Mouse (Mus musculus): ENCODE measurements around the gene Nfia. TPM values are rescaled to one million over a fixed set of nuclear protein-coding genes. Genes with fewer than 3 reads are reported as not detected.

The Nfia gene
- polyA plus RNA-seq, 1 experiment from 2014 or later = 17.0 TPM

DNA sequence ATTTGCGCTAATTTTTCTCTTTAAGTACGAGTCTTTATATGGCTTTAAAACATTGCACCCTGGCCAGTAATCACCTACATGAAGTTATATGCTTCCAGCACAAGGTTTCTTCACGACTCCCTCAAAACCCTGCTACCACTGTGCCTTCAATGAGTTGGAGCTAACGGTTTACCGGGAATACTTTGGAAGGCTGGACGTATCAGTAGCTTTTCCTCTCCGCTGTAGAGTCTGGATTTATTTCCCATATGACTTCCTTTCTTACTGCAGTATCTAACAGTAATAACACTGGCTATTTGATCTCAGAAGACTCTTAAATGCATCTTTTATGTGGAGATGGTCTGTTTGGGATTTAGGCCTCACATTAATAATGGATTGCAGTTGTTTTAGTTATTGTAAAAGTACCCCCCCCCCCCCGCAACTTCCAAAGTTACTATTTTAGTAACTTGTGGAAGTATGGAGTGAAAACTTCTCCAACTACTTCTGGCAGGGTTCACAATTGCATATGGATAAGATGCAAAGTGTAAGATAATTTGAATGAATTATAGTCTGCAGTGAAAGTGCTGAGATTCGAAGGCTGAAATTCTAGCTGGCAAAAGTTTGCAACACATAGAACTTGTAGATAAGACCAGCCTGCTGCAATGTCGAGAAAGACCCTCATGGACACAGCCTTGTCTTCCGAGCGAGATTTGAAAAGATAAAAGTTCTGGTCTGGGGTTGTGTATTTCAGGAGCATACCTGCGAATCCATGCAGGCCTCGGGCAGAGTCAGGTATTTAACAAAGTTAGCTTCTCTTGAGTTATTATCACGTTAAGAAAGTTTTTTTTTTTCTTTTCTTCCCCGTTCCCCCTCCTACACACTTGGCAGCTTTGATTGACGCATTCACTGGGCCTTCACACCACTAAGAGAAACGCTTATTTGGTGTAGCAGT lies 6.7 kb downstream of the Nfia start:
- peaks cover 46% of the 10 kb centered on the region for H3K4me1 ChIP-seq
- DNase-seq (ENCODE audit: low spot score) = no peak

GRCm38 (mm10) chr4:97780024-97780423 lies 7.5 kb downstream of the Nfia start:
- no peak for DNase-seq (ENCODE audit: low spot score)
- H3K4me3 ChIP-seq = peak overlapping the region; percentile 74; the same call in 1 of the 2 replicates
- WGBS = 31% methylated on average over 7 of the region's 7 CpGs
- peaks cover 98% of the 10 kb centered on the region for H3K27me3 ChIP-seq (replicated peaks; ENCODE audit: low read depth, poor library complexity, severe bottlenecking)
- H3K27ac ChIP-seq (replicated peaks) = no peak overlapping the region
- H3K4me1 ChIP-seq = peaks cover 38% of the 10 kb centered on the region
- H3K36me3 ChIP-seq (replicated peaks) = peaks cover 16% of the 10 kb centered on the region
- H3K9me3 ChIP-seq = no peaks in the 10 kb centered on the region

More for the DNA sequence above, 6.7 kb downstream of the Nfia start:
- peak overlapping the region; percentile 87 for H3K27ac ChIP-seq (replicated peaks)
- peak overlapping the region; percentile 74 for H3K4me3 ChIP-seq
- H3K9me3 ChIP-seq = no peaks in the 10 kb centered on the region
- 5% methylated on average over 18 of the region's 18 CpGs for WGBS
- H3K27me3 ChIP-seq (replicated peaks; ENCODE audit: low read depth, poor library complexity, severe bottlenecking) = peaks cover 98% of the 10 kb centered on the region
- H3K36me3 ChIP-seq (replicated peaks) = peaks cover 16% of the 10 kb centered on the region

GRCm38 (mm10) chr4:97780666-97781435 lies 8.3 kb downstream of the Nfia start:
- 75% methylated on average over 7 of the region's 7 CpGs for WGBS
- DNase-seq (ENCODE audit: low spot score) = no peak
- H3K27ac ChIP-seq (replicated peaks) = no peak overlapping the region
- H3K27me3 ChIP-seq (replicated peaks; ENCODE audit: low read depth, poor library complexity, severe bottlenecking) = peaks cover 98% of the 10 kb centered on the region
- H3K4me3 ChIP-seq = no peak overlapping the region
- peaks cover 16% of the 10 kb centered on the region for H3K36me3 ChIP-seq (replicated peaks)
- no peaks in the 10 kb centered on the region for H3K9me3 ChIP-seq
- H3K4me1 ChIP-seq = peaks cover 30% of the 10 kb centered on the region

- peaks cover 16% of the 10 kb centered on the region for H3K36me3 ChIP-seq (replicated peaks)
- WGBS = 84% methylated on average over 3 of the region's 3 CpGs
- H3K4me1 ChIP-seq = peaks cover 19% of the 10 kb centered on the region
- H3K27ac ChIP-seq (replicated peaks) = no peak overlapping the region
- H3K9me3 ChIP-seq = no peaks in the 10 kb centered on the region
- H3K27me3 ChIP-seq (replicated peaks; ENCODE audit: low read depth, poor library complexity, severe bottlenecking) = peaks cover 96% of the 10 kb centered on the region
- DNase-seq (ENCODE audit: low spot score) = no peak
- H3K4me3 ChIP-seq = no peak overlapping the region
These were observed 9.5 kb downstream of the Nfia start for GRCm38 (mm10) chr4:97782069-97782468.

DNA sequence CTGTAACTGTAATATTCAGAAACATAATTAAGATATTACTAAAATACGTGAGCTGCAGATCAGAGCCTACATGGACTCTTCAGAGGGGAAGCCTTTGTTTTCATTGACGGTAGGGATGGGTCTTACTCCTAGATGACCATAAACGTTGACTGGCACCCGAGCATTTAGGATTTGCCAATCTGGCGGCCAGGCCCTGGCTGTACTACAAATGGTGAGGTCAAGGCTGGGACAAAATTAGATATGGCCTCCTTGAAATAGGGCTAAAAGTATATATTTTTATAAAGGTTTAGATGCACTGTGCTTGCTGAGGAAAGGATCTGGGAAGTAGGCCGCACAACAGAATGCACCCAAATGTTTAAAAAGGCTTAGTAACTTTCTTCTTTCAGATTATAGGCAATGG lies 10.0 kb downstream of the Nfia start:
- H3K4me3 ChIP-seq = no peak overlapping the region
- H3K27me3 ChIP-seq (replicated peaks; ENCODE audit: low read depth, poor library complexity, severe bottlenecking) = peaks cover 98% of the 10 kb centered on the region
- H3K36me3 ChIP-seq (replicated peaks) = peaks cover 16% of the 10 kb centered on the region
- no peak overlapping the region for H3K27ac ChIP-seq (replicated peaks)
- H3K4me1 ChIP-seq = peaks cover 18% of the 10 kb centered on the region
- no peak for DNase-seq (ENCODE audit: low spot score)
- H3K9me3 ChIP-seq = no peaks in the 10 kb centered on the region
- 89% methylated on average over 6 of the region's 6 CpGs for WGBS

DNA sequence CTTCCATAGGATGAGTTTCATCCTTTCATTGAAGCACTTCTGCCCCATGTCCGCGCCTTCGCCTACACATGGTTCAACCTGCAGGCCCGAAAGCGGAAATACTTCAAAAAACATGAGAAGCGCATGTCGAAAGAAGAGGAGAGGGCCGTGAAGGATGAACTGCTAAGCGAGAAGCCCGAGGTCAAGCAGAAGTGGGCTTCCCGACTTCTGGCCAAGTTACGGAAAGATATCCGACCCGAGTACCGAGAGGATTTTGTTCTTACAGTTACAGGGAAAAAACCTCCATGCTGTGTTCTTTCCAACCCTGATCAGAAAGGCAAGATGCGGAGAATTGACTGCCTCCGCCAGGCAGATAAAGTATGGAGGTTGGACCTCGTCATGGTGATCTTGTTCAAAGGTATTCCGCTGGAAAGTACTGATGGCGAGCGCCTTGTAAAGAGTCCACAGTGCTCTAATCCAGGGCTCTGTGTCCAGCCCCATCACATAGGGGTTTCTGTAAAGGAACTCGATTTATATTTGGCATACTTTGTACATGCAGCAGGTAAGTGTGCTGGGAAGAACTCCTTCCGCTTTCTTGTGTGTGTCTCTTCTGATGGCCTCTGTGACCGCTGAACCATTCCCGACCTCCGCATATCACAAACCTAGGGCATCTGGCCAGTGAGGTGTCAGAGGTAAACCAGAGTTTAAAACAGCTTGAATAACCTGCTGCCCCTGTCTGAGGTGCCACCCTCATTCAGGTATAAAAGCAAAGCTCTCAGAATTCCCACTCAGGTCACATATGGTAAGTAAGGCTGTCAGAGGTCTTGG lies 10.7 kb downstream of the Nfia start:
- no peak for DNase-seq (ENCODE audit: low spot score)
- Histone ChIP-seq H3K36me3 (replicated peaks) (peaks cover 16% of the 10 kb centered on the region), H3K9me3 (no peaks in the 10 kb centered on the region), H3K4me3 (no peak overlapping the region), H3K27ac (replicated peaks) (no peak overlapping the region), H3K27me3 (replicated peaks; ENCODE audit: low read depth, poor library complexity, severe bottlenecking) (peaks cover 98% of the 10 kb centered on the region), H3K4me1 (peaks cover 12% of the 10 kb centered on the region)
- WGBS = 92% methylated on average over 26 of the region's 26 CpGs

GRCm38 (mm10) chr4:97784236-97784635 lies 11.7 kb downstream of the Nfia start:
- no peak overlapping the region for H3K27ac ChIP-seq (replicated peaks)
- H3K9me3 ChIP-seq = no peaks in the 10 kb centered on the region
- H3K4me3 ChIP-seq = no peak overlapping the region
- DNase-seq (ENCODE audit: low spot score) = no peak
- peaks cover 98% of the 10 kb centered on the region for H3K27me3 ChIP-seq (replicated peaks; ENCODE audit: low read depth, poor library complexity, severe bottlenecking)
- H3K4me1 ChIP-seq = peaks cover 4% of the 10 kb centered on the region; the same call in 1 of the 2 replicates
- H3K36me3 ChIP-seq (replicated peaks) = peaks cover 16% of the 10 kb centered on the region
- 73% methylated on average over 11 of the region's 11 CpGs for WGBS

- no peak overlapping the region for H3K4me3 ChIP-seq
- H3K4me1 ChIP-seq = no peaks in the 10 kb centered on the region
- DNase-seq (ENCODE audit: low spot score) = no peak
- no peak overlapping the region for H3K27ac ChIP-seq (replicated peaks)
- H3K36me3 ChIP-seq (replicated peaks) = peaks cover 16% of the 10 kb centered on the region
- WGBS = 85% methylated on average over 8 of the region's 8 CpGs
- H3K27me3 ChIP-seq (replicated peaks; ENCODE audit: low read depth, poor library complexity, severe bottlenecking) = peaks cover 97% of the 10 kb centered on the region
- no peaks in the 10 kb centered on the region for H3K9me3 ChIP-seq
These were observed 13.2 kb downstream of the Nfia start for GRCm38 (mm10) chr4:97785547-97786271.

DNA sequence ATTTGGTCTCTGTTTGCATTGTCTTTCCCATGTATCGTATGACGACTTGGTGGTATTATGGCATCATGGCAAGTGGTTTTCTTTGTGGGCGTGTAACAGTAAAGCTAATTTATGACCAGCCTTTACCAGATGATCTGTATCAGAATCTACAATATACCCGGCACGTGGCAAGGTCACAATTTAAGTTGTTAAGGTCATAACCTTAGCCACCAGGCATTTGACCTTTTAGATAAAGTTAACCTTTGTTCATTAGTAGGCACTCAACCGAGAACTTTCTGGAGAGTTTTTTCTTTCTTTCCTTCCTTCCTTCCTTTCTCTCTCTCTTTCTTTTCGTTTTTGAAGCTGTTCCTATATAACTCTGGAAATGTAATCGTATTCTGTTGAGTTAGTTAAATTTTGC lies 14.0 kb downstream of the Nfia start:
- Histone ChIP-seq H3K27ac (replicated peaks) (no peak overlapping the region), H3K9me3 (no peaks in the 10 kb centered on the region), H3K27me3 (replicated peaks; ENCODE audit: low read depth, poor library complexity, severe bottlenecking) (peaks cover 94% of the 10 kb centered on the region), H3K4me1 (no peaks in the 10 kb centered on the region), H3K36me3 (replicated peaks) (peaks cover 16% of the 10 kb centered on the region), H3K4me3 (no peak overlapping the region)
- DNase-seq (ENCODE audit: low spot score) = no peak
- WGBS = 41% methylated on average over 8 of the region's 8 CpGs

DNA sequence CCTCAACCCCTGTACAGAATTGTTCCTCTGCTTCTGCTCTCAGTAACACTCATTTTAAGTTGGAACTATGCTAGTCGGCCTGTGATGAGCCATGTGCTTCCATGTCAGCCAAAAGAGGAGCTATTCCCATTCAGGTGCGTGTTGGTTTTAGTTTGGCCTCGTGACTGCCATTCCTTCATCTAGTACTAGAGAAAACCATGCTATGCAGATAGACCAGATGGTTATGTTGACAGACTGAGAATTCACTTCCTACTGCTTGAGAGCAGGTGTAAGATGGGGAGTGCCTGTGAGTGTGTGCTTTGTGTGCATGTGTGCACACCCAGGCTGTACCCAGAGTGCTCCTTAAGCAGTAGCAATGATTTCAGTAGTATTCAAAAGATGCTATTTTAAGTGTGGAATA lies 15.0 kb downstream of the Nfia start:
- 82% methylated on average over 3 of the region's 3 CpGs for WGBS
- Histone ChIP-seq H3K4me1 (no peaks in the 10 kb centered on the region), H3K4me3 (no peak overlapping the region), H3K36me3 (replicated peaks) (peaks cover 16% of the 10 kb centered on the region), H3K9me3 (no peaks in the 10 kb centered on the region), H3K27ac (replicated peaks) (no peak overlapping the region), H3K27me3 (replicated peaks; ENCODE audit: low read depth, poor library complexity, severe bottlenecking) (peaks cover 88% of the 10 kb centered on the region)
- no peak for DNase-seq (ENCODE audit: low spot score)

DNA sequence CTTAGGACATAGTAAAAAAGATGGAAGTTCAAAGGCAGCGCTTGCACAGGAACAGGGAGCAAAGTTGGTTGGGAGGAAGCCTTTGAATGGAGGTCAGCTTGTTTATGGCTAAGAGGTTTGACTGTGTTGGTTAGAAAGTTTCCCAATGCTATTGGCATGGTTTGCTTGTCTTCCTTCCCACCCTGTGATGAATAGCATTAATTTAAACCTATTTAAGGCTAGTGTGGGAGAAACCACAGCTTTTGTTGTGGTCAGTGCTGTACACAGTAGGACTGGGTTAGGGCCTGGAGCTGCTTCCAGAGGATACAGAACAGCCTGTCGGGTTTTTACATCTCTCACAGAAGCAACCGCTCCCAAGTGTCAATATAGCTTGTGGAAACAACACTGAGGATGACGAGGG lies 16.0 kb downstream of the Nfia start:
- WGBS = 75% methylated on average over 4 of the region's 4 CpGs
- no peak overlapping the region for H3K4me3 ChIP-seq
- H3K27me3 ChIP-seq (replicated peaks; ENCODE audit: low read depth, poor library complexity, severe bottlenecking) = peaks cover 77% of the 10 kb centered on the region
- H3K36me3 ChIP-seq (replicated peaks) = peaks cover 7% of the 10 kb centered on the region
- no peak for DNase-seq (ENCODE audit: low spot score)
- no peak overlapping the region for H3K27ac ChIP-seq (replicated peaks)
- H3K4me1 ChIP-seq = no peaks in the 10 kb centered on the region
- H3K9me3 ChIP-seq = no peaks in the 10 kb centered on the region

Measured in embryonic facial prominence, embryonic 10.5 days (tissue).